Mouse (Mus musculus) liver, embryonic 15.5 days (tissue): ENCODE results near the gene Gm38431. TPM values are rescaled to one million over a fixed set of nuclear protein-coding genes. Genes with fewer than 3 reads are reported as not detected.

Source experiments
- ATAC-seq: fragments of 200-750 bp; cut with Nextera tagmentation; 2 replicates; pipeline ENCODE4 v1.8.0; 2017; ENCODE audit warnings: moderate number of reproducible peaks, mild to moderate bottlenecking, moderate library complexity; ENCODE audit not compliant: insufficient read depth
- H3K27ac ChIP-seq: fragments of 300-500 bp; sonication (generic); replicated peaks from 2 replicates; pipeline ENCODE4 v1.5.1; 2015; ENCODE audit warnings: mild to moderate bottlenecking, inconsistent platforms
- H3K27me3 ChIP-seq: fragments of 300-500 bp; sonication (generic); 2 replicates; pipeline ENCODE4 v1.6.1; 2015; ENCODE audit warnings: mild to moderate bottlenecking, inconsistent platforms
- H3K36me3 ChIP-seq: fragments of 300-500 bp; sonication (generic); replicated peaks from 2 replicates; pipeline ENCODE4 v1.6.1; 2015; ENCODE audit warnings: moderate library complexity, mild to moderate bottlenecking, inconsistent platforms
- H3K4me1 ChIP-seq: fragments of 300-500 bp; sonication (generic); replicated peaks from 2 replicates; pipeline ENCODE4 v1.6.1; 2015; ENCODE audit warnings: inconsistent platforms
- H3K4me2 ChIP-seq: fragments of 300-500 bp; sonication (generic); 2 replicates; pipeline ENCODE4 v1.6.1; 2015; ENCODE audit warnings: moderate library complexity, mild to moderate bottlenecking, inconsistent platforms
- H3K4me3 ChIP-seq: fragments of 300-500 bp; sonication (generic); replicated peaks from 2 replicates; pipeline ENCODE4 v1.5.1; 2015; ENCODE audit warnings: mild to moderate bottlenecking, inconsistent platforms
- H3K9ac ChIP-seq: fragments of 300-500 bp; sonication (generic); 2 replicates; pipeline ENCODE4 v1.6.1; 2015; ENCODE audit warnings: moderate library complexity, mild to moderate bottlenecking, inconsistent platforms
- H3K9me3 ChIP-seq: fragments of 300-500 bp; sonication (generic); replicated peaks from 2 replicates; pipeline ENCODE4 v1.6.1; 2016; ENCODE audit warnings: inconsistent platforms
- WGBS: fragments of 180-500 bp; shearing (Covaris S2); methylation state at CpG from one replicate; pipeline ENCODE4 v1.1.7; 2015; ENCODE audit warnings: mixed read lengths; ENCODE audit not compliant: insufficient replicate concordance; 5-methylcytosine and 5-hydroxymethylcytosine counted together
- polyA plus RNA-seq: library from polyadenylated mRNA; unstranded; fragments of >200 nt; fragmentation: Nextera tagmentation; extraction: Ambion mirVana; gene quantifications from 2 replicates; pipeline ENCODE4 v1.2.1, GENCODE M21; 2015

Gm38431 gene
- polyA plus RNA-seq = 1.9 and 2.4 TPM in 2 replicates

DNA sequence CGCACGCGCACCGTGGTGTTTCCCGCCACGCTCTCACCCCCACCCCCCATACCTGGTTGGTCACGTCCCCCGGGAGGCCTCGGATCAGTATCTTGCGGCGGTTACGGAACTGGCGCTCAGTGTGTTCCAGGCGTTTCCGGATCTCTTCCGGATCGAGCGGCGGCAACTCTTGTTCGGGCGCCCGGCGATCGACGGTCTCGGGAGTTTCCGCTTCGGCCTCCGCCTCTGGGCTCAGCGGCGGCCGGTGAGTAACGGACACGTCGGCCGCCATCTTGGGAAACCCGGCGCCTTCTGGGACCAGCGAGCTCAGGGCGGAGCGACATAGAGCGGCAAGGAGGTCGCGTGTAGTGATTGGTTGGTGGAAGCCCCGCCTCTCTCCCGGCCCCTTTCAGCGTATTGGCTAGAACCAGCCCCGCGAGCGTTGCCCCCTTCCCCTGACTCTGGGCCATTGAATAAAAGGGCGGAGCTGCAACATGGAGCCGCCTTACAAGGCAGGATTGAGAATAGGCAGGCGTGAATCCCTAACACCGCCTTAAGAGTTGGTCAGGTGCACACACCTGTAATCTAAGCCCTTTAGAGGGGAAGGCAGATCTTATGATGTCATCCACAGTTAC, at the start of gene Gm38431, which contains the start of gene Raver1:
Gene Gm38431 (minus strand): TSS at position 291 of the 614 bp plus-strand sequence.
Gene Raver1 (minus strand): TSS at position 302 of the 614 bp plus-strand sequence.
- H3K9me3 ChIP-seq = no peaks in the 10 kb centered on the region
- H3K4me3 ChIP-seq = peak within 1 kb of the TSS; percentile 76
- peak within 1 kb of the TSS; percentile 66 for H3K9ac ChIP-seq
- peaks cover 48% of the 10 kb centered on the region for H3K4me1 ChIP-seq
- WGBS = under 1% methylated on average over 54 of the region's 54 CpGs
- peak within 1 kb of the TSS; percentile 82 for H3K4me2 ChIP-seq
- ATAC-seq = peak; percentile 98
- H3K36me3 ChIP-seq = peaks cover 39% of the 10 kb centered on the region
- H3K27ac ChIP-seq = peak within 1 kb of the TSS; percentile 84
- H3K27me3 ChIP-seq = no peaks in the 10 kb centered on the region

DNA sequence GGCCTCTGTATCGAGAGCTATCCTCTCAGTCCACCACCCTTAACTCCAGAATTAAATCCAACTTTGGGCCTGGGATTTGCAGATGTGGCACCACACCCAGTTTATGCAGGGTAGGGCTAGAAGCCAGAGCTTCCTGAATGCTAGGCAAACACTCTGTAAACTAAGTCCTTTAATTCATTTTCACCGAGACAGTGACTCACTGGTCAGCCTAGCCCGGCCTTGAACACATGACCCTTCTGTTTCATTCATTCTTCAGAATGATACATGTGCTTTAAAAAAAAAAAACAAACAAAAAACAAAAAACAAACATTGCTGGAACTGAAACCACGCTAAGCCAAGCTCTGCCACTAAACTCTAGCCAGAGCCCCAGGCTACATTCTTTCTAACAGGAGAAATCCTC, 46.6 kb upstream of the Gm38431 start:
- Histone ChIP-seq H3K36me3 (peaks cover 61% of the 10 kb centered on the region), H3K27ac (no peak overlapping the region), H3K9me3 (no peaks in the 10 kb centered on the region), H3K4me1 (peaks cover 34% of the 10 kb centered on the region), H3K27me3 (no peaks in the 10 kb centered on the region), H3K4me3 (no peak overlapping the region), H3K9ac (no peak overlapping the region), H3K4me2 (no peak overlapping the region)
- ATAC-seq = no peak
- 57% methylated on average over 4 of the region's 4 CpGs for WGBS

DNA sequence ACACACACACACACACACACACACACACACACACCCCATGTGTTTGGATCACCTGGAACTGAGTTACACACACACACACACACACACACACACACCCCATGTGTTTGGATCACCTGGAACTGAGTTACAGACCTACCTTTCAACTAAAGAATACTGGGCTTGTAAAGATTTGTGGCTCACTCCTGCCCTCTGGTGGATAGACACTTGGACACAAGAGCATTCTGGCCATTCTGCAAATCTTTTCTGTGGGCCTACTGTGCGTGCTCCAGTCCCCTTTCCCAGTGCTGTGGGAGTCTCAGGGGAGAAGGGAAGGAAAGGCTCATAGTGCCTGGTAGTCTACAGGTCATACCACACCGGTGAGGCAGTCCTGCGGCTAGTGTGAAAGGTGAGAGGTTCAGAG, 45.4 kb upstream of the Gm38431 start:
- 37% methylated on average over 3 of the region's 3 CpGs for WGBS
- peaks cover 32% of the 10 kb centered on the region for H3K4me1 ChIP-seq
- no peak overlapping the region for H3K9ac ChIP-seq
- H3K27me3 ChIP-seq = no peaks in the 10 kb centered on the region
- peaks cover 50% of the 10 kb centered on the region for H3K36me3 ChIP-seq
- no peak overlapping the region for H3K4me2 ChIP-seq
- H3K9me3 ChIP-seq = no peaks in the 10 kb centered on the region
- H3K27ac ChIP-seq = no peak overlapping the region
- H3K4me3 ChIP-seq = no peak overlapping the region
- 0 out of 2 replicates have a peak, but pooled peaks have one; percentile 20 for ATAC-seq

DNA sequence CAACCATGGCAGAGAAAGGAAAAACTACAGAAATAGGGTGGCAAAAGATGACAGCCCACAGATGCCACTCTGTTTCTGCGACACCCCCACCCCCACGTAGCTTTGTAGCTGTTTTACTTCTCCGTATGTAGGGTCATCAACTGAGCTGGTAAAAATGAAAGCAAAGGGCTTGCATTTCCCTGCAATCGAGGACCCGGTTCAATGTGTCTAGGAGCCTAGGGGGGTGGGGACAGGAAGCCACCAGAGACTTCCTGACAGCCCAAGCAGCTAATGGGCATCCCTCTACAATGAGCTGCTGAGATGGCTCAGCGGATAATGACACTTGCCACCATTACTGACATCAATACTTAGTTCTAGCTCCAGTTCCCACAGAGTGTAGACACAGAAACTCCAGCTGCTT, 44.6 kb upstream of the Gm38431 start:
- H3K27ac ChIP-seq = peak overlapping the region; percentile 19; the same call in 1 of the 2 replicates
- 44% methylated on average over 6 of the region's 6 CpGs for WGBS
- ATAC-seq = no peak

DNA sequence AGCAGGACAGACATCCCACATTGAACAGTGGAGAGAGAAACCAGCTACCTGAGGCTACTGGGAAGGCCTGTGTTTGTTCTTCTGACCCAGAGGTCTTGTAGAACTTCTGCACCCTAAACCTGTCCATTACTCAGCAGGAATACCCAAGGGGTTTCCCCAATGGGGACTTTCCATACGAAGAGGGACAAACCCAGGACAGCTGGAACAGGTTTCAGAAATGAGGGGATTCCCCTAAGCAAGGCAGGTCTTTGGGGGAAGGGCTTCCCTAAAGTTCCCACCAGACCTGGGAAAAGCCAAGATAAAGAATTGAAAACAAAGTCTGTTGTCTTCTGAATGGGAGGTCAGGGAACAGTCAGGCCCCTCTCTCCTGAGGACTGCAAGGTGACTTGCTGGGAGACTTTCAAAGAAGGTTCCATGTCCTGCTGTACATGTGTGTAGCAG, 44.2 kb upstream of the Gm38431 start:
- Histone ChIP-seq H3K4me2 (no peak overlapping the region), H3K36me3 (peaks cover 37% of the 10 kb centered on the region), H3K4me1 (peaks cover 43% of the 10 kb centered on the region), H3K9ac (no peak overlapping the region), H3K27ac (peak overlapping the region; percentile 19; the same call in 1 of the 2 replicates), H3K27me3 (no peaks in the 10 kb centered on the region), H3K4me3 (no peak overlapping the region), H3K9me3 (no peaks in the 10 kb centered on the region)
- 43% methylated on average over 1 of the region's 1 CpGs for WGBS
- no peak for ATAC-seq

More for the DNA sequence above, 44.6 kb upstream of the Gm38431 start:
- H3K27me3 ChIP-seq = no peaks in the 10 kb centered on the region
- peaks cover 41% of the 10 kb centered on the region for H3K36me3 ChIP-seq
- H3K9me3 ChIP-seq = no peaks in the 10 kb centered on the region
- H3K4me2 ChIP-seq = no peak overlapping the region
- peaks cover 38% of the 10 kb centered on the region for H3K4me1 ChIP-seq
- no peak overlapping the region for H3K4me3 ChIP-seq
- H3K9ac ChIP-seq = no peak overlapping the region

DNA sequence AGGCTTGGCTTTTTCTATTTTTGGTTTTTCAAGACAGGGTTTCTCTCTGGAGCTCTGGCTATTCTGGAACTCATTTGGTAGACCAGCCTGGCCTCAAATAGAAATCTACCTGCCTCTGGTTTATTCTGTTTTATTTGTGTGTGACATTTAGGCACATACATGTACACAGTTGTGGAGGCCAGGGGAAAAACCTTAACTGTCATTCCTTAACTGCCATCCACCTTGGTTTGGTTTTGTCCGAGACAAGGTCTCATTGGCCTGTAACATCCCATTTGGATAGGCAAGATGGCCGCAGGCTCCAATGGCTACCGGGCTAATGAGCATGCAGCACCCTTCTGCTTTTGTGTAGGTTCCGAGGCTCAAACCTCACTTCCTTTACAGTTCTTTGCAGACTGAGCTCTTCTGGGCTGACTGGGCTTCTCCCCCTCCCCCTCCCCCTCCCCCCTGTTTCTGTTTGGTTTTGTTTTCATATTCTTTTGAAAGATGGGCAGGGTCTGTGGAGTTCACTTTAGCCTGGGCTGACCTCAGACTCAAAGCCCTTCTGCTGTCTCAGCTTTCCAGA, 43.6 kb upstream of the Gm38431 start:
- Histone ChIP-seq H3K9me3 (no peaks in the 10 kb centered on the region), H3K27me3 (no peaks in the 10 kb centered on the region), H3K9ac (no peak overlapping the region), H3K36me3 (peaks cover 31% of the 10 kb centered on the region), H3K4me2 (no peak overlapping the region), H3K4me1 (peaks cover 48% of the 10 kb centered on the region), H3K4me3 (no peak overlapping the region), H3K27ac (no peak overlapping the region)
- WGBS = 54% methylated on average over 4 of the region's 4 CpGs
- ATAC-seq = no peak

DNA sequence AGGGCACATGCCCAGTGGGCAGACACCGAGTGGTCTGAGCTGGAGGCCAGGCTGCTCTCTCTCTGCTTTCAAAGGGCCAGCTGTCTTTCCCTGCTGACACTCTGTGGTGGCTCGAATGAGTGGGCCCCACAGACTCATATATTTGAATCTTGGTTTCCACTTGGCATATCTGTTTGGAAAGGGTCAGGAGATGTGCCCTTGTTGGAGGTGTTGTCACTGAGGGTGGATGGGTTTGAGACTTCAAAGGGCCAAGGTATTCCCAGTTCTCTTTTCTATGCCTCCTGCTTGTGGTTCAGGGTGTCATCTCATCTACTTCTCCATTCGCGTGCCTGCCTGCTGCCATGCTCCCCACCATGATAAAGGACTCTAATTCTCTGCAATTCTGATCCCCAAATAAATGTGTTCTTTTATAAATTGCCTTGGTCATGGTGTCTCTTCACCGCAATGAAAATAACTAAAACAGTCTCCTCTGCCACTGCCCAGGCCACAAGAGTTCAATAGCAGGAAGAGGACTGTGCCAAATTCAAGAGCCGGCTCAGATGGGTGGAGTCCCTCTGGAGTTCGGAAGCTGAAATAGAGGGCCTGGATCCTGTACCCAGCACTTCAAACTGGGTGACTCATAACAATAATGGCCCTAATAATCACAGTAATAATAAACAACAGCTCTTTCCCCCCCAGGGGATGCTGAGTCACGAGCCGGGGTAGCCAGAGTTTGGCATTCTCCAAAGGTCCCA, 43.0 kb upstream of the Gm38431 start:
- H3K4me1 ChIP-seq = peaks cover 55% of the 10 kb centered on the region
- H3K9ac ChIP-seq = no peak overlapping the region
- no peak overlapping the region for H3K4me2 ChIP-seq
- no peak for ATAC-seq
- H3K36me3 ChIP-seq = peaks cover 25% of the 10 kb centered on the region
- H3K4me3 ChIP-seq = no peak overlapping the region
- no peak overlapping the region for H3K27ac ChIP-seq
- WGBS = 51% methylated on average over 9 of the region's 9 CpGs
- no peaks in the 10 kb centered on the region for H3K9me3 ChIP-seq
- no peaks in the 10 kb centered on the region for H3K27me3 ChIP-seq

DNA sequence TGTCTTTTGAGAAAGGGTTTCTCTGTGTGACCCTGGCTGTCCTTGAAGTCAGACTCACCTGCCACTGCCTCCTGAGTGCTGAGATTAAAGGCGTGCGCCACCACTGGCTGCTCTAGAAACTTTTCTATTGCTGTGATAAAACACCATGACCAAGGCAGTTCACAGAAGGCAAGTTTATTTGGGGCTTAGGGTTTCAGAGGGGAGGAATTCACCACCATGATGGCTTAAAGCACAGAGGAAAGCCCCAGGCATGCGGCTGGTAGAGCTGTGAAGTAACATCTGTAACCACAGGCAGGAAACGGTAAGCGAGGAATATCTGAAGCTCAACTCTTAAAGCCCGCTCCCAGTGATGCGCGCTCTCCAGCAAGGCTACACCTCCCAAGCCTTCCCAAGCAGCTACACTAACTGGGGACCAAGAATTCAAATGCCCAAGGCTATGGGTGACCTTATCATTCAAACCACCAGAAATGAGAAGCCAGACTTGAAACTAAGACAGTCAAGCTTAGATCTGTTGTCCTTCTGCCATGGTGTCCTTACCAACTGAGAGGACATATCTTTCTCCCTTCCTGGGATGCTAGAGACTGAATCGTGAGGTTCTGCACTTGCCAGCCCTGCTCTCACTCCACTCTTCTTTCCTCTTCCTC, 41.4 kb upstream of the Gm38431 start:
- Histone ChIP-seq H3K9ac (no peak overlapping the region), H3K9me3 (no peaks in the 10 kb centered on the region), H3K36me3 (peaks cover 10% of the 10 kb centered on the region), H3K4me1 (peaks cover 55% of the 10 kb centered on the region), H3K4me2 (no peak overlapping the region), H3K4me3 (no peak overlapping the region), H3K27me3 (no peaks in the 10 kb centered on the region), H3K27ac (no peak overlapping the region)
- no peak for ATAC-seq
- 31% methylated on average over 9 of the region's 9 CpGs for WGBS

DNA sequence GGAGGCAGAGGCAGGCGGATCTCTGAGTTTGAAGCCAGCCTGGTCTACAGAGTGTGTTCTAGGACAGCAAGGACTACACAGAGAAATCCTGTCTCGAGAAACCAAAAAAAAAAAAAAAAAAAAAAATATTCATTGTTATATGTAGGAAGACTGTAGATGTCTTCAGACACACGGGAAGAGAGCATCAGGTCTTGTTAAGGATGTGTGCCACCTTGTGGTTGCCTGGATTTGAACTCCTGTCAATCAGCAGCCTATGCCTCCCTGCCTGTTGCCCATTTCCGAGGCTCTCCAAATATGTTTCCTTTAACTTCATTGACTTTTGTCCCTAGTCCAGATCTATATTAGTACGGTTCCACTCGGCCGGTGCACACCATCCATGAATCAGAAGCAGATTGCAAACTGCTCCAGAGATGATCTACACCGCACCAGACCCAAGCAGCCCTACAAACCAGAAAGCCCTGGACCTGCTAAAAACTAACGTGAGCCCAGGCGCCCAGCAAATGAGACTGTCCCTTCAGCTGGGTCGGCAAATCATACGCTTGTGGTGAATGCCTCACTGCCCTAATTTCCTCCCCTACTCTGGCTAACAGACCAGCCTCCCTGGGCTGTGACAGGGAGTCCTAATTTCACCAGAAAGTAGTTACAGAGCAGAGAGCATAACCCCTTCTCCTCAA, 40.4 kb upstream of the Gm38431 start:
- peaks cover 8% of the 10 kb centered on the region; the same call in 1 of the 2 replicates for H3K36me3 ChIP-seq
- H3K4me3 ChIP-seq = no peak overlapping the region
- H3K9me3 ChIP-seq = no peaks in the 10 kb centered on the region
- 0 out of 2 replicates have a peak overlapping the region, but pooled peaks have one; percentile 84 for H3K4me2 ChIP-seq
- no peak overlapping the region for H3K9ac ChIP-seq
- H3K27me3 ChIP-seq = no peaks in the 10 kb centered on the region
- H3K4me1 ChIP-seq = peaks cover 55% of the 10 kb centered on the region
- no peak for ATAC-seq
- H3K27ac ChIP-seq = no peak overlapping the region
- 63% methylated on average over 12 of the region's 12 CpGs for WGBS

DNA sequence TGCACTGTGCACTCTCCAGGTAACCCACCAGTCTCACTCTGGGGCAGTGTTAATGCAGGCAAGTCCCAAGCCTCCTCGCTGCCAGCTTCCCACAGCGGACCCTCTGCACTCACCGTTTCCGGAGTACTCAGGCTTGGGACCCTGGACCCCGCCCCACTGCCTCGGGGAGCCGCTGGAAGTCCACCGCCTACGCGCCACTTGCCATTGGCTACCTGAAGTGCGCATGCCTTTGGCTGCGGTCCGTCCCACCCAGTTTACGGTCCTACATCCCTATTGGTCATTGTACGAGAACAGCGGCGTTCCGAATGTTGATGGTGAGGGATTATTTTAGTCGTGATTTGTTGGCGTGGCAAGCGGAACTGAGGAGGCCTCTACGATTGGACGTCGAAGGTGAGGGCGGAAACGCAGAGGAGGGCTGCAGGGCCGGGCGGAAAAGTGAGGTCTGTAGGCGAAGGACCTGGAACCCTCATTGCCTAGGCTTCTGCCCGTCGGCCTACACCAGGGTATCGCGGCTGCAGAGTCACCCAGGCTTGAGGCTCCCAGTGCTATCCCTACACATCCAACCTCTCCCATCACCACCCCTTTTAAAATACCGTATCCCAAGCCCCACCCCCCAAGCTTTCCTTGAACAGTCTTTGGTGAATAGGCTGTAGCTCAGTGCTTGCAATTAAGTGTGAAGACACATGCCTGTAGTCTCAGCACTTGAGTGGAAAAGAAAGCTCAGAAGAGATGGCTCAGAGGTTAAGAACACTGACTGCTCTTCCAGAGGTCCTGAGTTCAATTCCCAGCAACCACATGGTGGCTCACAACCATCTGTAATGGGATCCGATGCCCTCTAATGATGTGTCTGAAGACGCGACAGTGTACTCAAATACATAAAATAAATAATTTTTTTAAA, 39.5 kb upstream of the Gm38431 start, which contains the start of gene Tyk2:
Gene Tyk2 (minus strand): TSS at position 185 of the 898 bp plus-strand sequence.
- Histone ChIP-seq H3K4me2 (peak within 1 kb of the TSS; percentile 84), H3K4me1 (peaks cover 54% of the 10 kb centered on the region), H3K4me3 (peak within 1 kb of the TSS; percentile 69), H3K9ac (peak within 1 kb of the TSS; percentile 59), H3K27me3 (no peaks in the 10 kb centered on the region), H3K9me3 (no peaks in the 10 kb centered on the region), H3K27ac (peak within 1 kb of the TSS; percentile 48), H3K36me3 (peaks cover 17% of the 10 kb centered on the region)
- 6% methylated on average over 37 of the region's 37 CpGs for WGBS
- peak; percentile 91 for ATAC-seq
